Comparison of ENCODE assay signal across 27 mouse cellular contexts in genomic region chr5:72820036-72820640, GRCm38 (mm10). TPM values are rescaled to one million over a fixed set of nuclear protein-coding genes. Genes with fewer than 3 reads are reported as not detected.
A peak's percentile ranks its signal among the peaks of the same experiment; 100 is the strongest.
DNase-seq lines count a peak whose midpoint lies in the region; ATAC-seq and TF ChIP-seq lines count a peak whose summit lies in the region.
"Had no signal": no experiment of that assay in that cellular context is flagged by ENCODE, and none has a peak within 500 bp of the region (broad histone marks: within the 10 kb centered on the region; RNA-seq: fewer than 3 reads in every experiment).

No protein-coding gene starts in this region.

- TF ChIP-seq POLR2A in cortical plate, adult 2 months (IDR thresholded peaks at IDR 0.05; ENCODE audit: extremely low read depth, insufficient read depth, low read length): no peak

- DNase-seq in heart, postnatal 0 days (ENCODE audit: low spot score): no peak
- DNase-seq in lung, postnatal 36 days: peak; percentile 17
- no peak for DNase-seq in lung, postnatal 0 days (ENCODE audit: low spot score)
- no peak for DNase-seq in spleen, postnatal 14 days (ENCODE audit: low spot score in 2 of 2)
- DNase-seq in adrenal gland, postnatal 14 days: no peak
- DNase-seq: adrenal gland, postnatal 36 days; cerebellum, adult 11 months; cerebellum, adult 9-10 months; cerebellum, postnatal 36 days; embryo, embryonic 11 days; gastrocnemius, postnatal 36 days; kidney, adult 18-20 months; kidney, postnatal 36 days; left cerebral cortex, postnatal 4 days; lung, adult 18-20 months; lung, postnatal 10 days; midbrain, embryonic 14.5 days; right cerebral cortex, postnatal 25 days; thymus, adult 18-20 months; thymus, postnatal 25 days had no signal

- H3K27me3 ChIP-seq in heart, postnatal 0 days (ENCODE audit: control insufficient read depth, insufficient read depth, low read length): no peaks in the 10 kb centered on the region
- H3K27me3 ChIP-seq in heart, embryonic 11.5 days (ENCODE audit: control insufficient read depth, insufficient read depth, low read length): no peaks in the 10 kb centered on the region
- no peaks in the 10 kb centered on the region for H3K27me3 ChIP-seq in lung, postnatal 0 days (replicated peaks; ENCODE audit: insufficient read depth, low read length)
- H3K27me3 ChIP-seq: embryonic facial prominence, embryonic 12.5 days; forebrain, embryonic 15.5 days had no signal

- no peaks in the 10 kb centered on the region for H3K9me3 ChIP-seq in heart, postnatal 0 days (replicated peaks; ENCODE audit: control insufficient read depth, low read length)
- no peaks in the 10 kb centered on the region for H3K9me3 ChIP-seq in heart, embryonic 11.5 days (replicated peaks; ENCODE audit: control insufficient read depth, low read length)
- H3K9me3 ChIP-seq in lung, postnatal 0 days (ENCODE audit: low read length): no peaks in the 10 kb centered on the region
- H3K9me3 ChIP-seq: embryonic facial prominence, embryonic 12.5 days; forebrain, embryonic 15.5 days had no signal

- H3K4me2 ChIP-seq in heart, postnatal 0 days (ENCODE audit: low read depth, low read length): no peak overlapping the region
- H3K4me2 ChIP-seq in heart, embryonic 11.5 days: no peak overlapping the region
- H3K4me2 ChIP-seq in lung, postnatal 0 days (replicated peaks; ENCODE audit: low read depth, low read length): no peak overlapping the region
- H3K4me2 ChIP-seq: embryonic facial prominence, embryonic 12.5 days; forebrain, embryonic 15.5 days; hindbrain, embryonic 14.5 days had no signal

- 0 out of 2 replicates have a peak overlapping the region, but pooled peaks have one; percentile 20 for H3K27ac ChIP-seq in heart, postnatal 0 days (ENCODE audit: low read depth)
- no peak overlapping the region for H3K27ac ChIP-seq in heart, embryonic 11.5 days (ENCODE audit: low read depth, low read length)
- H3K27ac ChIP-seq in lung, postnatal 0 days (ENCODE audit: low read length): no peak overlapping the region
- H3K27ac ChIP-seq in cortical plate, adult 2 months (ENCODE audit: insufficient read depth, low read length): peak overlapping the region; percentile 17; the same call in 1 of the 2 replicates
- H3K27ac ChIP-seq: embryonic facial prominence, embryonic 12.5 days; forebrain, embryonic 15.5 days; hindbrain, embryonic 14.5 days; stomach, postnatal 0 days had no signal

- WGBS in heart, postnatal 0 days: 68% methylated on average over 8 of the region's 8 CpGs
- WGBS in heart, embryonic 11.5 days (ENCODE audit: insufficient replicate concordance): 60% methylated on average over 8 of the region's 8 CpGs
- WGBS in lung, postnatal 0 days: 71% methylated on average over 8 of the region's 8 CpGs

- ATAC-seq in heart, postnatal 0 days (ENCODE audit: insufficient read depth, low read depth): no peak
- ATAC-seq in heart, embryonic 11.5 days (replicated peaks; ENCODE audit: insufficient number of reproducible peaks, low FRiP score, low TSS enrichment): no peak
- ATAC-seq in lung, postnatal 0 days: no peak
- ATAC-seq in megakaryocyte progenitor cell, adult 5-6 weeks (replicated peaks; ENCODE audit: poor library complexity): peak; percentile 48
- ATAC-seq: forebrain, embryonic 15.5 days had no signal

- peaks cover 10% of the 10 kb centered on the region; the same call in 1 of the 2 replicates for H3K4me1 ChIP-seq in heart, postnatal 0 days (ENCODE audit: control insufficient read depth, insufficient read depth)
- peaks cover 10% of the 10 kb centered on the region; the same call in 1 of the 2 replicates for H3K4me1 ChIP-seq in heart, embryonic 11.5 days (ENCODE audit: control insufficient read depth, insufficient read depth, low read length)
- no peaks in the 10 kb centered on the region for H3K4me1 ChIP-seq in lung, postnatal 0 days (ENCODE audit: insufficient read depth, low read depth, low read length)
- H3K4me1 ChIP-seq in cortical plate, adult 2 months (ENCODE audit: control insufficient read depth, insufficient read depth, low read length): no peaks in the 10 kb centered on the region; the same call in 1 of the 2 replicates

- H3K36me3 ChIP-seq in heart, postnatal 0 days (replicated peaks; ENCODE audit: control insufficient read depth, insufficient read depth, low read length): peaks cover 22% of the 10 kb centered on the region
- H3K36me3 ChIP-seq in heart, embryonic 11.5 days (ENCODE audit: control insufficient read depth, insufficient read depth, low read length): no peaks in the 10 kb centered on the region
- no peaks in the 10 kb centered on the region for H3K36me3 ChIP-seq in lung, postnatal 0 days (ENCODE audit: insufficient read depth, low read length)
- H3K36me3 ChIP-seq: embryonic facial prominence, embryonic 12.5 days; forebrain, embryonic 15.5 days had no signal

- H3K4me3 ChIP-seq in heart, postnatal 0 days (ENCODE audit: low read depth, low read length): no peak overlapping the region
- H3K4me3 ChIP-seq in heart, embryonic 11.5 days (ENCODE audit: low read depth, low read length): no peak overlapping the region
- no peak overlapping the region for H3K4me3 ChIP-seq in lung, postnatal 0 days (ENCODE audit: low read depth, low read length)
- no peak overlapping the region for H3K4me3 ChIP-seq in cortical plate, adult 2 months (ENCODE audit: insufficient read depth, low read length)
- H3K4me3 ChIP-seq: embryonic facial prominence, embryonic 12.5 days; forebrain, embryonic 15.5 days had no signal

- TF ChIP-seq EP300 in heart, postnatal 0 days (IDR thresholded peaks at IDR 0.05; ENCODE audit: low read depth): no peak
- no peak for TF ChIP-seq EP300 in lung, postnatal 0 days (IDR thresholded peaks at IDR 0.05)

- H3K9ac ChIP-seq in heart, postnatal 0 days (replicated peaks; ENCODE audit: low read depth, low read length): no peak overlapping the region
- H3K9ac ChIP-seq in heart, embryonic 11.5 days (ENCODE audit: low read depth, low read length): no peak overlapping the region
- no peak overlapping the region for H3K9ac ChIP-seq in lung, postnatal 0 days (replicated peaks; ENCODE audit: low read depth)
- H3K9ac ChIP-seq: embryonic facial prominence, embryonic 12.5 days; forebrain, embryonic 15.5 days; hindbrain, embryonic 14.5 days had no signal

- no peak for TF ChIP-seq CTCF in heart, postnatal 0 days (IDR thresholded peaks at IDR 0.05; ENCODE audit: low read depth)
- TF ChIP-seq CTCF in lung, postnatal 0 days (IDR thresholded peaks at IDR 0.05): no peak
- TF ChIP-seq CTCF in cortical plate, adult 2 months (IDR thresholded peaks at IDR 0.05; ENCODE audit: extremely low read depth, insufficient read depth, low read length): no peak

RNA-seq across cellular contexts. Expression of gene Tec, which starts 48.1 kb away (rescaled TPM):
- total RNA-seq in heart, postnatal 0 days (2014; rRNA removed; ENCODE audit: low replicate concordance): 4.2 and 11.1 TPM in 2 replicates
- polyA plus RNA-seq in heart, postnatal 0 days (2015; fragmentation: Nextera tagmentation; extraction: Ambion mirVana): 16.2 TPM in 2 replicates
- polyA plus RNA-seq in heart, embryonic 11.5 days (2014; fragmentation: Nextera tagmentation; extraction: Ambion mirVana): 11.9 and 14.5 TPM in 2 replicates
- 4.2 and 4.6 TPM in 2 replicates for polyA plus RNA-seq in lung, postnatal 0 days (2015; fragmentation: Nextera tagmentation; extraction: Ambion mirVana)
- 2.0 TPM in 2 replicates for polyA plus RNA-seq in cortical plate, adult 2 months (2012; rRNA removed)
- total RNA-seq in megakaryocyte progenitor cell, adult 5-6 weeks (2015): 23.4 and 23.5 TPM in 2 replicates
- total RNA-seq in megakaryocyte progenitor cell, adult 5-6 weeks (2017): 33.4 and 42.2 TPM in 2 replicates
- total RNA-seq in adrenal gland, postnatal 14 days (2021): 3.3 and 4.8 TPM in 2 replicates

Comparison
In these comparisons a context has a peak if more than half of its experiments do, and no peak if none do; other contexts are left out.
1. H3K27ac ChIP-seq: peak in heart, postnatal 0 days (single experiment) and cortical plate, adult 2 months (single experiment); none in heart, embryonic 11.5 days (single experiment) and lung, postnatal 0 days (single experiment).